Mouse (Mus musculus) myocyte (in vitro differentiated cells): ENCODE data around the gene Slc9a1. TPM values are rescaled to one million over a fixed set of nuclear protein-coding genes. Genes with fewer than 3 reads are reported as not detected.

ENCODE experiments used
- H3K27me3 ChIP-seq: one replicate; pipeline ENCODE4 v1.6.1; 2011; ENCODE audit not compliant: control insufficient read depth, insufficient read depth, insufficient read length
- H3K36me3 ChIP-seq: one replicate; pipeline ENCODE4 v1.6.1; 2011; ENCODE audit not compliant: control insufficient read depth, insufficient read depth
- H3K4me2 ChIP-seq: one replicate; pipeline ENCODE4 v1.6.1; 2011; ENCODE audit warnings: low read depth, control low read depth
- H3K4me3 ChIP-seq: one replicate; pipeline ENCODE4 v1.5.1; 2011; ENCODE audit warnings: mild to moderate bottlenecking, control low read depth, moderate library complexity
- H3K79me2 ChIP-seq: one replicate; pipeline ENCODE4 v1.6.1; 2011; ENCODE audit not compliant: control insufficient read depth, insufficient read depth
- H3ac ChIP-seq: one replicate; pipeline ENCODE4 v1.6.1; 2011; ENCODE audit not compliant: control insufficient read depth, insufficient read length
- CEBPB ChIP-seq: IDR thresholded peaks from 2 replicates; pipeline ENCODE4 v1.6.1; 2011; ENCODE audit warnings: mild to moderate bottlenecking, moderate library complexity; ENCODE audit not compliant: poor library complexity, insufficient read depth, severe bottlenecking
- E2F4 ChIP-seq: IDR thresholded peaks from one replicate; pipeline ENCODE4 v1.6.1; 2011; ENCODE audit warnings: mild to moderate bottlenecking, control low read depth, moderate library complexity; ENCODE audit not compliant: insufficient read depth
- MAX ChIP-seq: IDR thresholded peaks from one replicate; pipeline ENCODE4 v1.6.1; 2011; ENCODE audit warnings: low read depth, mild to moderate bottlenecking, control low read depth
- MYOD1 ChIP-seq, 3 experiments: IDR thresholded peaks; one replicate each; pipeline ENCODE4 v1.6.1; 2011; ENCODE audit warnings: control low read depth in 2 of 3, low read depth in 2 of 3, mild to moderate bottlenecking in 2 of 3, moderate library complexity in 1 of 3; ENCODE audit not compliant: insufficient read length in 2 of 3, control insufficient read depth in 1 of 3
- MYOG ChIP-seq, 3 experiments: IDR thresholded peaks; one replicate each; pipeline ENCODE4 v1.6.1; 2011; ENCODE audit warnings: control low read depth in 2 of 3, low read depth in 2 of 3, mild to moderate bottlenecking in 2 of 3; ENCODE audit not compliant: insufficient read length in 2 of 3, control insufficient read depth in 1 of 3, insufficient read depth in 1 of 3
- POLR2A ChIP-seq: IDR thresholded peaks from one replicate; pipeline ENCODE4 v1.6.1; 2011; ENCODE audit warnings: low read depth, mild to moderate bottlenecking, control low read depth, moderate library complexity; ENCODE audit not compliant: insufficient read length
- POLR2AphosphoS2 ChIP-seq: IDR thresholded peaks from one replicate; pipeline ENCODE4 v1.6.1; 2011; ENCODE audit warnings: low read depth, control low read depth; ENCODE audit not compliant: insufficient read length
- REST ChIP-seq: IDR thresholded peaks from one replicate; pipeline ENCODE4 v1.6.1; 2011; ENCODE audit warnings: mild to moderate bottlenecking, control low read depth, moderate library complexity; ENCODE audit not compliant: insufficient read depth, insufficient read length
- SRF ChIP-seq: IDR thresholded peaks from one replicate; pipeline ENCODE4 v1.6.1; 2011; ENCODE audit warnings: low read depth; ENCODE audit not compliant: control insufficient read depth, insufficient read length
- TCF12 ChIP-seq: IDR thresholded peaks from one replicate; pipeline ENCODE4 v1.6.1; 2011; ENCODE audit warnings: mild to moderate bottlenecking, control low read depth; ENCODE audit not compliant: poor library complexity, insufficient read depth, severe bottlenecking
- TCF3 ChIP-seq: IDR thresholded peaks from one replicate; pipeline ENCODE4 v1.6.1; 2011; ENCODE audit warnings: low read depth, control low read depth; ENCODE audit not compliant: insufficient read length
- USF1 ChIP-seq: IDR thresholded peaks from one replicate; pipeline ENCODE4 v1.6.1; 2011; ENCODE audit warnings: low read depth, mild to moderate bottlenecking, control low read depth, moderate library complexity
- polyA plus RNA-seq: library from polyadenylated mRNA; unstranded; fragments of >200 nt; fragmentation: generic; extraction: Trizol; gene quantifications from one replicate; pipeline ENCODE4 v1.2.1, GENCODE M21; 2012; ENCODE audit warnings: missing spikeins

Slc9a1 gene
- polyA plus RNA-seq, 1 experiment, result 23.3 TPM

GRCm38 (mm10) chr4:133388781-133389552 lies 19.5 kb downstream of the Slc9a1 start:
- no peak overlapping the region for H3K4me2 ChIP-seq
- peaks cover 33% of the 10 kb centered on the region for H3K79me2 ChIP-seq
- H3K27me3 ChIP-seq, result no peaks in the 10 kb centered on the region
- TF ChIP-seq MYOD1 (IDR thresholded peaks at IDR 0.05; ENCODE audit: control insufficient read depth in 1 of 3, insufficient read length in 2 of 3, low read depth in 2 of 3) (peak in 1 of 3 experiments; percentile 43), MAX (no peak), MYOG (IDR thresholded peaks at IDR 0.05; ENCODE audit: control insufficient read depth in 1 of 3, insufficient read depth in 1 of 3, insufficient read length in 2 of 3, low read depth in 2 of 3) (no peak), USF1 (no peak), POLR2AphosphoS2 (no peak)
- no peaks in the 10 kb centered on the region for H3K36me3 ChIP-seq
- no peak overlapping the region for H3ac ChIP-seq
- no peak overlapping the region for H3K4me3 ChIP-seq

DNA sequence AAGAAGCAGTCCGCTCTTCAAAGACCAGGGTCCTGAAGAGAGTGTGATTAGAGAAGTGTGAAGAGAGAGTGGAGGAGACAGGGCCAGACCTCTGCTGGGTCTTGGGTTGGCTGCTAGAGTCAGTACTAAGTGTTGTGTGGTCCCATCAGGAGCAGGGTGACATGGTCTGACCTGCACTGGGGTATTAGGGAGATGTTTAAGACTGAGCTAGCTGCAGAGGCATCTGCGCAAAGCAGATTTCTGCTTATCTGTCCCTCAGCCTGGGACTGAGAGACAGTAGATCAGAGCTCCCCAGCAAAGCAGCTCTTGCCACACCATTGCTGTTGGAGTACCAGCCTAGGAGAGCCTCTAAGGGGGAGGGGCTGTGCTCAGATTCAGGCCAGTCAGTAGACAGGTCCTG lies 20.5 kb downstream of the Slc9a1 start:
- Histone ChIP-seq H3K27me3 (no peaks in the 10 kb centered on the region), H3K79me2 (peaks cover 39% of the 10 kb centered on the region), H3K36me3 (no peaks in the 10 kb centered on the region), H3K4me3 (no peak overlapping the region), H3ac (no peak overlapping the region), H3K4me2 (no peak overlapping the region)
- TF ChIP-seq MYOG (IDR thresholded peaks at IDR 0.05; ENCODE audit: control insufficient read depth in 1 of 3, insufficient read depth in 1 of 3, insufficient read length in 2 of 3, low read depth in 2 of 3) (no peak), SRF (no peak), POLR2AphosphoS2 (no peak), REST (no peak), TCF12 (no peak), POLR2A (no peak), USF1 (no peak), TCF3 (no peak), MAX (no peak), E2F4 (no peak), CEBPB (no peak)

GRCm38 (mm10) chr4:133390585-133390984 lies 21.1 kb downstream of the Slc9a1 start:
- TF ChIP-seq E2F4, result no peak
- no peak overlapping the region for H3K4me2 ChIP-seq
- no peak overlapping the region for H3K4me3 ChIP-seq
- no peaks in the 10 kb centered on the region for H3K36me3 ChIP-seq
- peaks cover 40% of the 10 kb centered on the region for H3K79me2 ChIP-seq
- no peaks in the 10 kb centered on the region for H3K27me3 ChIP-seq
- no peak overlapping the region for H3ac ChIP-seq

DNA sequence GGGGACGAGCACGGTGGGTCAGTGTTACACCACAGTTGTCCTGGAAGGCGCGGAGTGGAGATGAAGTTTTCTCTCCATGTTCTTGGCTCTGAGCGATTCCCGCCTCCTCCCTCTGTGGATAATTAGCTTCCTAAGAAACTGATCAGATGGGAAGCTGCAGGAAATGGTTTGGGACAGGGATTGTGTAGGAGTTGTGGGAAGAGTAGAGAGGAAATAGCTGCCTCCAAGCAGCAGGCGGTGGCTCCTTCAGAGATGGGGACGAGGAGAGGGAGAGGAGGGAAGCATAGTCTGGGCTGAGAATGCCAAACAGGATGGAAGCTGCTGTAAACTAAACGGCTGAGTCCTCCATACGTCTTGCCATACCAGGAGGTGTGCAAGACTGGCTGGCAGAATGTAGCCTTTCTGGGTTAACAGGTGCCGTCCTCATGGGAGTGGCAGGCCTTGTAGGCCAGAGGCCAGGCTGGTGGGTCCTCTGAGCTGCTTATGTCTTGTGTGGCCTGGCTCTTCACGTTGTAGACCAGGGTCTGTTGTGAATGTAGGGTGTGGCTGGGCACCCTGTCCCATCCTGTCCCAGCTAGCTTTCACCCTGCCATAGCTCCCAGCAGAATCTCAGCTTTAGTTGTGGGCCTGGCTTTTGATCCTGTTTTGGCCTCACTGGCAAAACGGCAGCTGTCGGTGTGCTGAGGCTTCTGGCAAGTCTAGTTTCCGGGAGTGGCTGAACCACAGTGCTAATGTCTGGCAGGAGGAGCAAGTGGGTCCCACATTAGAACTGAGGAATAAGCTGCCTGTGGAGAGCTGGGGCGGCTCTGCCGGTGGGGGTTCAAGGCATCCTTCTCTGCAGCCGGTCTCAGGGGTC lies 21.9 kb downstream of the Slc9a1 start:
- Histone ChIP-seq H3K27me3 (no peaks in the 10 kb centered on the region), H3K4me2 (peak overlapping the region; percentile 32), H3K36me3 (no peaks in the 10 kb centered on the region), H3K79me2 (peaks cover 40% of the 10 kb centered on the region), H3K4me3 (no peak overlapping the region), H3ac (no peak overlapping the region)
- TF ChIP-seq MYOD1 (IDR thresholded peaks at IDR 0.05; ENCODE audit: control insufficient read depth in 1 of 3, insufficient read length in 2 of 3, low read depth in 2 of 3), result peak; percentile 41 to 64 (median 58)
- peak; percentile 21 to 79 (median 75) for TF ChIP-seq MYOG (IDR thresholded peaks at IDR 0.05; ENCODE audit: control insufficient read depth in 1 of 3, insufficient read depth in 1 of 3, insufficient read length in 2 of 3, low read depth in 2 of 3)
- no peak for TF ChIP-seq TCF12

- Histone ChIP-seq H3K4me3 (no peak overlapping the region), H3ac (no peak overlapping the region), H3K36me3 (no peaks in the 10 kb centered on the region), H3K4me2 (no peak overlapping the region), H3K79me2 (peaks cover 25% of the 10 kb centered on the region), H3K27me3 (no peaks in the 10 kb centered on the region)
- no peak for TF ChIP-seq TCF3
- no peak for TF ChIP-seq CEBPB
- no peak for TF ChIP-seq POLR2A
- no peak for TF ChIP-seq MYOG (IDR thresholded peaks at IDR 0.05; ENCODE audit: control insufficient read depth in 1 of 3, insufficient read depth in 1 of 3, insufficient read length in 2 of 3, low read depth in 2 of 3)
- TF ChIP-seq E2F4, result no peak
These were observed 25.6 kb downstream of the Slc9a1 start for GRCm38 (mm10) chr4:133394981-133395573.
